Mouse (Mus musculus) adrenal gland, adult 2 months (tissue): Measurements from ENCODE around the gene Med12. TPM values are rescaled to one million over a fixed set of nuclear protein-coding genes. Genes with fewer than 3 reads are reported as not detected.
A peak's percentile ranks its signal among the peaks of the same experiment; 100 is the strongest.
"Not testable (repeated sequence)": the region's sequence is repeated elsewhere in the genome, so short reads cannot be mapped to it uniquely, and the experiment has no call there.

Experiments
- DNase-seq: peaks from one replicate; pipeline ENCODE4 v3.0.0; 2021
- polyA plus RNA-seq: library from polyadenylated mRNA; depleted of rRNA; stranded (reverse); fragments of >200 nt; gene quantifications from 2 replicates; pipeline ENCODE4 v1.2.3, GENCODE M21; 2012
- total RNA-seq, 2 experiments: library from RNA; stranded (reverse); gene quantifications; 2 replicates each; pipeline ENCODE4 v1.2.3; 2021

Gene Med12
- total and polyA plus RNA-seq, 3 experiments, result 30.2 to 157 (median 36.4) TPM

- DNase-seq, result no peak
These were observed 25.9 kb downstream of the Med12 start for GRCm38 (mm10) chrX:101299473-101300426.

GRCm38 (mm10) chrX:101300427-101301030 lies 26.7 kb downstream of the Med12 start:
- DNase-seq, result no peak

- DNase-seq, result no peak
These were observed 27.8 kb downstream of the Med12 start for GRCm38 (mm10) chrX:101301654-101302053.

GRCm38 (mm10) chrX:101304646-101305045 lies 30.8 kb downstream of the Med12 start:
- no peak for DNase-seq

GRCm38 (mm10) chrX:101309299-101309698 lies 35.5 kb downstream of the Med12 start:
- DNase-seq, result no peak

- no peak for DNase-seq
These were observed 40.0 kb downstream of the Med12 start for GRCm38 (mm10) chrX:101313625-101314359.

GRCm38 (mm10) chrX:101319775-101320174 lies 45.9 kb downstream of the Med12 start:
- DNase-seq, result no peak

- DNase-seq, result no peak
These were observed 52.4 kb downstream of the Med12 start for GRCm38 (mm10) chrX:101325989-101326899.

GRCm38 (mm10) chrX:101329372-101330028 lies 55.7 kb downstream of the Med12 start:
- peak; percentile 61 for DNase-seq

GRCm38 (mm10) chrX:101332031-101332374 lies 58.2 kb downstream of the Med12 start:
- DNase-seq, result no peak

GRCm38 (mm10) chrX:101332375-101333211 lies 58.8 kb downstream of the Med12 start:
- DNase-seq, result peak; percentile 92

GRCm38 (mm10) chrX:101334606-101335005 lies 60.8 kb downstream of the Med12 start:
- DNase-seq, result no peak

- DNase-seq, result no peak
These were observed 64.8 kb downstream of the Med12 start for GRCm38 (mm10) chrX:101338666-101339065.

- DNase-seq, result not testable (repeated sequence)
These were observed 69.0 kb downstream of the Med12 start for GRCm38 (mm10) chrX:101342837-101343236.

GRCm38 (mm10) chrX:101345456-101345855 lies 71.6 kb downstream of the Med12 start:
- no peak for DNase-seq

- no peak for DNase-seq
These were observed 72.6 kb downstream of the Med12 start for GRCm38 (mm10) chrX:101346475-101346874.
